Mouse (Mus musculus) adrenal gland, postnatal 10 days (tissue): ENCODE data around the gene Kcnk3. TPM values are rescaled to one million over a fixed set of nuclear protein-coding genes. Genes with fewer than 3 reads are reported as not detected.

Experiments used
- DNase-seq: peaks from one replicate; pipeline ENCODE4 v3.0.0; 2021; ENCODE audit warnings: mixed read lengths
- total RNA-seq, 2 experiments: library from RNA; stranded (reverse); gene quantifications; 2 replicates each; pipeline ENCODE4 v1.2.3; 2021

The Kcnk3 gene
- total RNA-seq, 2 experiments from 2014 or later = 549 to 558 TPM

DNA sequence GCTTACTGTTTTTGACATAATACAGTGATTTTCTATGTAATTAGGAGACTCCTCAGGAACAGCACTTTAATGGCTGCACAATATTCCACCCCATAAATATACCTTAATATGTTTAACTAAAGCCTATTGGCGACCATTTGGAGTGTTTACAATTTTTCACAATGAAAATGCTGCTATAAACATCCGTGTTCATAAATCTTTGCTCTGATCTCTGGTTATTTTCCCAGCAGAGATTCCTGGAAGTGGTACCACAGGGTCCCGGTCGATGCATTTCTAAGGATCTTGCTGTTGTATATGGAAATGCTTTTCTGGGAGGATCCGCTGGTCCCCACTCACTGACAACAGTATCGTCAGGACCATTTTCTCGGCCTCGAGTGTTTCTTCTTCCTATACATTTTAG, 25.3 kb downstream of the Kcnk3 start:
- no peak for DNase-seq

DNA sequence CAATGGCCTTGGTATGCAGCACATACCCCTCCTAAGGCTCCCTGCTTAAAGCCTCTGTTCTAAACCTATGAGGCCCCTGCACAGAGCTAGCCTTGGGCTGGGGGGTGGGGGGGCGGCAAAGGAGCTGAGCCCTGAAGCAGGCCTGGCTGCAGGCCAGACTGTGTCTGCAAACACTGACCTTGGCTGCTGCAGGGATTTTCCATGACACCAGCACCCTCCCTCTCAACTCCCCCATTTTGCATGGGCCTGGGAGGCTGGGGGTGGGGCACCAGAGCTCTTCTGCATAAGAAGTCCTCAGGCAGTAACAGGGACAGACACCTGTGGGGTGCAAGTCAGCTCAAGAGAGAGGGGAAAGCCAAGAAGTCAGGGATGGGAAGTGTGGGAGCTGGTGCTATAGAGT, 26.3 kb downstream of the Kcnk3 start:
- peak; percentile 93 for DNase-seq

DNA sequence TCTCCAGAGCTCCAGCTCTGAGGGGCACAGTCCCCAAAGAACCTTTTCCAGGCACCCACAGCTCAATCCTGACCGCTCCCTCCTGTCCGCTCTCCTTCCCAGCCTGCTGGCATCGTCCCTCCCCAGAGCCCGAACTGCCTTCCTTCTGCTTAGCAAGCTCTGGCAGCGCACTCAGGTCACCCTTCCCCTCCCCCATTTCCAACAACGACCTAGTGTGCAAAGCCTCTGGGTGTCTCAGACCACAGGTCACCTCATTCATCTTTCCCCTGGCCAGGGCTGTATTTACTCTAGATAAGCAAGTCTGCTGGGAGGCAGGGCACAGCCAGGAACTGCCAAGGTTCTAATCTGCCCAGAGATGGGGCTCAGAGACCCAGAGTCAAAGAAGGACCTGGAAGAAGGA, 27.4 kb downstream of the Kcnk3 start:
- DNase-seq = peak; percentile 72

DNA sequence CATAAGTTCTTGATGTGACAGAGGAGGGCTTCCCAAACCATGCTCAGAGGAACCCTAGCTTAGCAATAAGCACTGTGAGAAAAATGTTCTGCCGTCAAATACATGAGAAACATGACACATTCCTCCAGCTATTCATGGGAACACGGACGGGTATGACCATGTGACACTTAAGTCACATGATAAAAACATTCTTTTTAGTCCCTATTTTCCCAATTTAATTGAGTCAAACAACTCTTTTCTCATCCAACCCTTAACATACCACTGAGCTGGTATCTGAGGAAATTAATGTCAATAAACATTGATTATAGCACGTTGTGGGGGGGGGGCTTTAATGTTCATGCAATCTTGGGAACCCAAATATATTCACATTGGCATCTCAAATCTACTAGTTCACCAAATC, 27.8 kb downstream of the Kcnk3 start:
- no peak for DNase-seq

DNA sequence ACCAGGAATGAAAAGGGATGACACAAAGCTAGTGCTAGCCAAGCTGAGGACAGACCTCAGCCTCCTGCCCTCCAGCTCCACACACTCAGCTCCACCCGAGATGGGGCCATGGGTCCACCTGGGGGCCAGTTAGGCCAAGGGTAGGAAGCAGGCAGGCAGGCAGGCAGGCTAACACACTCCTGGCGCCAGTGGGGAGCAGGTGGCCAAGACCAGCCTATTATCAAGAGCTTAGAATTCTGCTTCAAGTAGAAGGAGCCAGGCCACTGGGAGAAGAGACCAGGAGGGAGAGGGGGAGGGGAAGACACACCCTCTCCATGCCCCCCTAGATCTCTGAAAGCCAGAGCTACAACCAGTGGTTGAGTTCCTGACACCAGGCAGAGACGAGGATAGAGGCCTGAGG, 28.7 kb downstream of the Kcnk3 start:
- DNase-seq = peak; percentile 72

DNA sequence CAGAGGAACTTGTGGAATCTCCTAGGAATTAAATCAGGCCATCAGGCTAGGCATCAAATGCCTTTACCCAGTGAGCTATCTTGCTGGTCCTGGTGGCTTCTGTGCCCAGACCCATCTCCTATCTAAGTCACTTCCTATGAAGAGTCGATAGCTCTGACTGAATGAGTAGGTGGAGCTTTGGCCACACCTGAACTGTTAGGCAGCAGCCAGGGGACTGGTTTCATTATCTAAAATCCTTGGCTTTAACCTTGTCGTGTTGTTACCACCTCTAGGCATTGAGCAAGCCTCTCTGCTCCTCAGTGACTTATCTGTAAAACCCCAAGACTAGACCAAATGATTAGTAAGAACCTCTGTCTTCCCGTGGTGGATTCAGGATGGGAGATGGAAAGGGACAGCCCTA, 29.4 kb downstream of the Kcnk3 start:
- no peak for DNase-seq

DNA sequence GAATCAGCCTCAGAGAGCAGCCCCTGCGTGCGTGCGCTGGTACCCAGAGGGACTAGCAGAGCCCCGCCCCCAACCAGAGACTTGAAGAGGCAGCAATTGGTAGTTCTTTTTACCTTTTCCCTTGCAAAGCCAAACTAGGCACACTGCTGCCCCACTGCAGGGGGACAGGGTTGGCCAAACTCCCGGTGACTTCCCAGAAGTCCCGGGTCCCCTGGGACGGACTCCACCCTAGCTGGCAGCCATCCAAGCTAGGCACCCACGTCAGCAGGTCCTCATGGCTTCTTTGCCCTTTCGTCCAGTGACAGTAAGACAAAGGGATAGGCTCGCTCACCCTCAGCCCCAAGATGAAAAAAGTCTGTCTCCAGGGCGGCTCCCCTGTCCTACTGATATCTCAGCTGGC, 29.9 kb downstream of the Kcnk3 start:
- peak; percentile 93 for DNase-seq

DNA sequence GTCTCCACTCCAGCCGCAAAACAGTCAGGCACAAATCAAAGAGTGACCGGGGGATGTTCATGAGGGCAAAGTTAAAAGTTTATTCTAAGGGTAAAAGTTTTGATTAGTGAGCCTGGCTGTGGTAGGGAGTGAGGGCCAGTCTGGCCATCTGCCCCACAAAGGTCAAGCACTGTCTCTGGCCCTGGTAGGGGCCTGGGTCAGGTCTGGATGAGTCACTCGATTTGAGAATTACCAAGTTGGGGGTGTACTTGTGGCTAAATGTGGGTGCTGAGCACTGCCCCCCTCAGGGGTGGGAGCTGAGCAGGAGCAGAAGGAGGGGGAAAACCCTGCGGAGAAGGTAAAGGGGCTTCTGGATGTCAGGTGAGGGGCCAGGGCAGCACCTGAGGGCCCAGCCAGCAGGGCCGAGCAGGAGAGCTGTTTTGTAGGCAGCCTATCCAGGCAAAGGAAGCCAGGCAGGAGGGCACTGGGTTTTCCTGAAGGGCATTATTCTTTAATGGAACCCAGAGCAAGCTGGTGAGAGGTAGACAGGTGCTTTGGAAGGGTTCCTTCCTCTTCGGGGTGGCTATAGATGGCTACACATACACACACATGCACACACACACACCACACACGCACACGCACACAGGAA, 30.5 kb downstream of the Kcnk3 start:
- DNase-seq = peak; percentile 54

DNA sequence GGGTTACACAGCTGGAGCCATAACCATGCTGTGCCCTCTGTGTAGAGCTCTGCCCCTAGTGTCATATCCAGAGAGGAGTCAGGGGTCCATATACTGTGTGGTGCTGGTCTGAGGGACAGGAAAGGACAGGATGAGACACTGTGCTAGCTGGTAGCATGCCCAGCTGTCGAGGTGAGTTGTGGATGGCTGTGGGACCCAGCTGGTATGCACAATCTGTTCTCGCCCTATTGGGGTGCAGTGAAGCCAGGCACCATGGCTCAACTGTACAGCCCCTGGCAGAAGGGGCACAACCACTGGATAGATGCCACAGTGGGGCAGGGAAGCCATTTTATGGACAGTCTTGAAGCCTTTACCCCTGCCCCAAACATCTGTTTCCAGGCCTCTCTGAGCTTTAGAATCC, 31.2 kb downstream of the Kcnk3 start:
- DNase-seq = peak; percentile 45

DNA sequence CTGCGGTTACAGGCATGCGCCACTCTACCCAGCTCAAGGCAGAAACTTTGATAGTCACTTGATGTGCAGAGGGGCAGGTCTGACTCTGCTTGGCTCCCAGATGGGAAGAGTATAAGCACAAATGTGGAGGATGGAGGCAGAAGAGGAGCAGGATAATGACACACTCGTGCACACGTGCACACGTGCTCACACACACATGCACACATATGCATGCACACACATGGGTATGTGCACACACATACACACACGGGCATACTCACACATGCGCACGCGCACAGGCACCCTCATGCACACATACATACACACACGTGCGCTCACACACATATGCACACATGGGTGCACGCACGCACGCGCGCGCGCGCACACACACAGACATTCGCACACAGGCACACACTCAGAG, 32.6 kb downstream of the Kcnk3 start:
- DNase-seq = peak; percentile 24

DNA sequence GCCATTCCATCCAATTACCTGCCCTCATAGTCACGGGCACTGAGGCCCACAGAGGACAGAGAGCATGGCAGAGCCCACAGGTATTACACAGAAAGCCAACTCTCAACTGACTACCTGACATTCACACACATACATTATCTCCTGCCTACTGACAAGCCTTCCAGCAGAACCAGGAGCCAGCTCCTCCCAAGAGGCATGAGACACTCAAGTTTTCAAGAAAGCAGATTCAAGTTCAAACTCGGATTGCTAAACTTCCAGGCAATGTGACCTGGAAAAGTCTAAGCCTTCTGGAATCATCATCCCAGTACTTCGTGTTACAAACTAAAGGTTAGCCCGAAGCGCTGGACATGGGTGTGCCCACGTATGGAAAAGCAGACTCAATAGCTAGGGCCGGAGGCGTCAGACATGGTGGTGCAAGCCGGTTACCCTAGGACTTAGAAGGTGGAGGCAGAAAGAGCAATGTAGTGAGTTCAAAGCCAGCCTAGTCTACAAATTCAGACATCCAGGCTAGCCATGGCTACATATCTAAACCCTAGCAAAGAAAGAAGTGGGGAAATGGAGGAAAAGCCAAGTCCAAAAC, 33.3 kb downstream of the Kcnk3 start:
- DNase-seq = peak; percentile 38

DNA sequence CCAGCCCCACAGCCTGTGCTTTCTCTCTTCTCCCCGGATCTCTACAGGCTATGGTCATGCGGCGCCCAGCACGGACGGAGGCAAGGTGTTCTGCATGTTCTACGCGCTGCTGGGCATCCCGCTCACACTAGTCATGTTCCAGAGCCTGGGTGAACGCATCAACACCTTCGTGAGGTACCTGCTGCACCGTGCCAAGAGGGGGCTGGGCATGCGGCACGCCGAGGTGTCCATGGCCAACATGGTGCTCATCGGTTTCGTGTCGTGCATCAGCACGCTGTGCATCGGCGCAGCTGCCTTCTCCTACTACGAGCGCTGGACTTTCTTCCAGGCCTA, 33.8 kb downstream of the Kcnk3 start:
- peak; percentile 44 for DNase-seq

DNA sequence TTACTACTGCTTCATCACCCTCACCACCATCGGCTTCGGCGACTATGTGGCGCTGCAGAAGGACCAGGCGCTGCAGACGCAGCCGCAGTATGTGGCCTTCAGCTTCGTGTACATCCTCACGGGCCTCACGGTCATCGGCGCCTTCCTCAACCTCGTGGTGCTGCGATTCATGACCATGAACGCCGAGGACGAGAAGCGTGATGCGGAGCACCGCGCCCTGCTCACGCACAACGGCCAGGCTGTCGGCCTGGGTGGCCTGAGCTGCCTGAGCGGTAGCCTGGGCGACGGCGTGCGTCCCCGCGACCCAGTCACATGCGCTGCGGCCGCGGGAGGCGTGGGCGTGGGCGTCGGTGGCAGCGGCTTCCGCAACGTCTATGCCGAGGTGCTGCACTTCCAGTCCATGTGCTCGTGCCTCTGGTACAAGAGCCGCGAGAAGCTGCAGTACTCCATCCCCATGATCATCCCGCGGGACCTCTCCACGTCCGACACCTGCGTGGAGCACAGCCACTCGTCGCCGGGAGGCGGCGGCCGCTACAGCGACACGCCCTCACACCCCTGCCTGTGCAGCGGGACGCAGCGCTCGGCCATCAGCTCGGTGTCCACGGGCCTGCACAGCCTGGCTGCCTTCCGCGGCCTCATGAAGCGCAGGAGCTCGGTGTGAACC, 34.3 kb downstream of the Kcnk3 start:
- DNase-seq = peak; percentile 62

DNA sequence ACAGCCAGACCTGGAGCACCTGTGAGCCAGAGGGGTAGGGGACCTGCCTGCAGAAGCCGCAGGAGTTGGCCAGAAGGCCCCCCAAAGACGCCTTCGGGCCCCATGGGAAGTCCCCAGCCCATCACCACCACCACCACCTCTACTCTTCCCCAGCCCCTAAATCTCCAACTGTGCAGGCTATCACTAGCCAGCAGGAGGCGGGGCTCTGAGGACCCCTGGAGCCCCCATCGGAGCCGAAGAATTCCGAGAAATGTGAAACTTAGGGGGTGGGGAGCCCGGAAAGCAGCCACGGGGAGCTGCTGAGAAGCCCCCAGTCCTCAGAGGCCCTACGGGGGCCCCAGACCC, 34.8 kb downstream of the Kcnk3 start:
- no peak for DNase-seq

DNA sequence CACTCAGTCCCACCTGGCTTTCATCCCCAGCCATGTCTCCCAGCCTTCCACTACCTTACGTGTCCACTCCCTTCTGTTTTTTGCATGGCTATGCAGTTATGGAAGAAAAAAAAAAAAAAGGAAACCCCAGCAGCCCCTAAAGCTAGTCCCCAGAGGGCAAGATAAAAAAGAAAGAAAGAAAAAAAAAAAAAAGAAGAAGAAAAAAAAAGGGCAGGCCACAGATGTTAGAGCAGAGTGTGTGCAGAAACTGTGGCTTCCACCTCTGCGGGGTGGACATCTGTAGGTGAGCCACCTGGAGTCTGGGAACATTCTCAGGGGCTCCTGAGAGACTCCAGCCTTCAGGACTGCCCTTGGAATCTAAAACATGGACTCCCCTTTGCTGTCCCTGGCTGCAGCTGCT, 35.4 kb downstream of the Kcnk3 start:
- DNase-seq = peak; percentile 16

DNA sequence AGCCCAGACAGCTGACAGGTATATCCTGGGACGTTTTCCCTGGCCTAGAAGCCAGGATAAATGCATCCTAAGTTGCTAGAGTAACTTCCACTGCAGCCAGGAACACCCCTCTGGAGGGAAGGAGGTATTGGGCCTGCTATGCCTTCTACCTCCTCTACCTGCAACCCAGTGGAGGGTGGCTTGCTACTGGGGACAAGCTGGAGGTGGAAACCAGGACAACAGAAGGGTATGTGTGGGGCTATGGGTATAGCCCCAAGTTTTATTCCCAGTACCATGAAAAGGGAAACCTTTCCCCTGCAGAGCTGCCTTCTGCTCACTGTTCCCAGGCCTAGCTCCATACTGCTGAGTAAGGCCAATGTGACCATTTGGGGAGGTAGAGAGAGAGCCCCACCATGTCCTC, 36.3 kb downstream of the Kcnk3 start:
- DNase-seq = peak; percentile 35

DNA sequence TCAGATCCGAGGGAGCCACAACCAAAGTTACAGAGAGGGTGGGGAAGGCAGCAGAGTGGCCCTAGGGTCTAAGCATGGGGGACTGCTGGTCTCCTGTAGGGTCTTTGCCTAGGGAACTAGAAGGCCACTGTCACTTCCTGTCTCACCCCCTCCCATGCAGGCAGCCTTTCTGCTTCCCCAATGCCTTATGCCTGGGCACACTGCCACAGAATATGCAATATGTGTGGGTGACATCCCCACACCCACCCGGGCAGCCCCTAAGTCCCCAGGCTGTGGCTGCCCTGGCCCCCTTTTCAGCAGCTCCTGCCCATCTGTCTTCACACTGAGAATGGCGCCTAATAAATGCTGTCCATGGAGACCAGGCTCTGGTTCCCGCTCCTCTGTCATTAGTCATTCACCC, 36.9 kb downstream of the Kcnk3 start:
- peak; percentile 50 for DNase-seq

DNA sequence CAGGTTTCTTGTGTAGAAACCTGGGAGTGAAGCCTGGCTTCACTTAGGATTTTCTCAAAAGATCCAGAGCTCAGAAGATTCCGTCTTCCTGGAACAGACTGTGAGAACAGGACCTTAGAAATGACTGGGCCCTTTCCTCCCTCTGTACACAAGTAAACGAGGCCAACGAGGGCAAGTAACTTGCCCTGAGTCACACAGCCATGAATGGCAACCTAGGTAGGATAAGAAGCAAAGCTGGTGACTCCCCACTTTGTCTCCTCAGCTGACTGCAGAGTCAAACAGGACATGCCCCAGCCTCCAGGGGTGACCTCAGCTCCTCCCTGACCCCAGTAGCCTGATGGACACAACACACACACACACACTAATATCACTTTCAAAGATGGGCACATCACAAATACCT, 37.4 kb downstream of the Kcnk3 start:
- peak; percentile 28 for DNase-seq

DNA sequence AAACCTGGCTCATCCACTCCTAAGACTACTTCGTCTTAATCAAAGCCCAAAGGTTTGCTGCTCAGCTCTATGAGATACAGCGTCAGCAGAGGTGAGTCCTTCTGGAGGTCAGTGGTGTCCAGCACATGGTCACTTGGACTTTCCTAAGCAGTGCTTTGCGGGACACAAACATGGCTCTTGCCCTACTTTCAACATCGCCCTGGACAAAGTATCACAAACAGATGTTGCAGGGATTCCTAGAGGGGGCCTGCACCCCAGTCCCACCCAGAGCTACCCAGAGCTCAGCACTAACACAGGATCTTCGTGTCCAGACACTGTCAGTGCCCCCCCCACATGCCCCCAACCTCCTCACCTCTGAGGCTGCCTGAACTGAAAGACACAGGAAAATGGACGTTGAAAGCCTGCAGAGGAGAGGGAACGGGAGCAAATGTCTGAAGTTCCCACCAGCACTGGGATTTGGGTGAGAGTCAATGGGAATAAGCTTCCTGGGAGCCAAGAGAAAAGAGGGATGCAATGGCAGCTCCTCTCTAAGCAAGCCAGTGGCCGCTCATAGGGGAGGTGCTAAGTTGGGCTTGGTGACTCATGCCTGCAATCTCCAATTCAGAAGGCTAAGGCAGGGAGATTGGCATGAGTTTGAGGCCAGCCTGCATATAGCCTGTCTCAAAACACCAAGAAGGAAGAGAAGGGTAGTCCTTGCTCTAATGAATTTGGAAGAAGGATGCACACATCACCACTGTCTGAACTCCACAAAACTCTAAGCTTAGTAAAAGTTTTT, 38.5 kb downstream of the Kcnk3 start:
- DNase-seq = peak; percentile 65

DNA sequence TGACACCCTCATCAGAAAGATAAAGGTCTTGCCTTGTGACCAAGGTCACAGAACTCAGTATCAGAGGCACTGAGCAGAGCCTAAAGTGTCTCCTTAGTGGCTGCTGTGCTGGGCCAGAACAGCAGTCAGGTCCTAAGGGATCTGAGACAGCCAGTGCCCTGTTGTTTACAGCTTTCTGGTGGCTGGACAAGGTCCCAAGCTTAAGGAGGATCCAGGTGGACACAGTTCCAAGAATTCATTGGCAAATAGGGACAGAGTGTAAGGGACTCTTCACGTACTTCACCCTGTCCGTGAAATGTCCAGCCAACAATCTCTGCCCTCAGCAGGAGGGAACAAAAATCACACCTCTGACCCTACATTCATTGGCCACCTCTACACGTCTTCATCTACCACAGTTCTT, 40.5 kb downstream of the Kcnk3 start:
- DNase-seq = peak; percentile 72

DNA sequence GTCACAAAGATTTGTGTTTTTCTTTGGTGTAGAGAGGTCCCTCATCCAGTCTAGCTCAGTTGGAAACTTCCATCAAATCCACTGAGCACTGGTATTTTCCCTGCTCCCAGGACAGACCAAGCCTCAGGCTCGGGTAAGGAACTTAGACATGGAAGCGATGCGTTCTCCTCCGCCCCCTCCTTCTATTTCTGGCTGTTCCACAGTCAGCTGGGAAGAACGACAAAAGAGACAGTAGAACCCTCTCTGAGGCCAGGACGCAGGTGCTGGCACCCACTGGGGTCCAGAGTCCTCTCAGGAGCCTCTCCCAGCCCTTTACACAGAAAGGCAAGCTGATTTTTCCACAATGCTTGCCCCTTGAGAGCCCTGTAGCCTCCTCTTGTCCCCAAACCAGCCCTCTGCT, 42.4 kb downstream of the Kcnk3 start:
- DNase-seq = no peak

DNA sequence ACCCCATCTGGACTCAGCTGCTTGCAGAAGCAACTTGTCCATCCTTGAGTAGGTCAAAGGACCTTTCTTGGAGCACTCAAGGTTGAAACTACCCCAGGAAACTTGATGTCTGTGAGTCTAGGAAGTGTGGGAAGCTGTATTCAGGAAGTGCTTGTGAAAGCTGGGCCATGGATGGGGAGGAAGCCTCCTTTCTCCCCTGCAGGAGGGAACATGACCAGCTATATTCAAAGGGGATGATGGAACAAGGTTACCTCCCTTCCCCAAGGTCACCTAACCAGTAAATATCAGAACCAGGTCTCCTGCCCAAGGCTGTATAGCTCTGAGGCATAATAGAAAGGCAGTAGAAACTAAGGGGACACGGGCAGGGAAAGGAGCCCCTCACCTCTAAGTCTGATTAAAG, 44.2 kb downstream of the Kcnk3 start:
- DNase-seq = peak; percentile 34

DNA sequence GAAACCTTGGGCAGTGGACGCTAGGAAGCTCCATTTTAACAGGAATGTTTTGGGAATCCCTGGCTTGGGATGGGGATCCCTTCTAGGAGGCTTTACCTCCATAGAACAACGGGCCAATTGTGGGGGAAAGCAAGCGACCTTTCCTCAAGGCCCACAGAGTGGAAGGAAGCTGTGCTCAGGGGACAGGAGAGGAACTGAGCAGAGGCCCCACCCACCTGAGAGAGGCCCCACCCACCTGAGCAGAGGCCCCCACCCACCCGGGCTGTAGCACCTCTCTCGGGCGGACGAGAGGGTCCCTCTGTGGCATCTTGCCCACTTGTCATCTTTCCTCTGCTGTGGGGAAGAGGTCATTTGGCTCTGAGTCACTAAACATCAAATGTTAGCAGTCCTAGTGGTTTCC, 49.0 kb downstream of the Kcnk3 start:
- peak; percentile 53 for DNase-seq

DNA sequence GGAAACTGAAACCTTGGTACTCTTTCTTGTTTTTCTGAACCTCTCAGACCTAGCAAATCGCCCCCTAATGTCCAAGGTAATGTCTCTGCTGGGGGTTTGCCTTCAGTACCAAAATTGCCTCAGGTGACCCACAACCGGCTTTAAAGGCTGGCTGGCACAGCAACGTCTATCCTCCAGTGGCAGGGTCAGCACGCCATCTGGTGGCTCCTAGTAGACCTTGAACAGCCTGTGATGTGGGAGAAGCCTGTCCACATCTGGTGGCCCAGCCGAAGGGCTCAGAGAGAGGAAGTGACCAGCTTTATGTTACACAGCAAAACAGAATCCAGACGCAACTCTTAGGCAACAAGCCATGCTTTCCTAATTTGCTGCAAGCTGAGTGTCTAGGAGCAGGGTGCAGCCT, 50.1 kb downstream of the Kcnk3 start:
- DNase-seq = peak; percentile 88
